Mouse (Mus musculus): Measurements from ENCODE around the gene P2ry12. TPM values are rescaled to one million over a fixed set of nuclear protein-coding genes. Genes with fewer than 3 reads are reported as not detected.

The P2ry12 gene
- polyA plus RNA-seq, 1 experiment: 38.6 TPM

DNA sequence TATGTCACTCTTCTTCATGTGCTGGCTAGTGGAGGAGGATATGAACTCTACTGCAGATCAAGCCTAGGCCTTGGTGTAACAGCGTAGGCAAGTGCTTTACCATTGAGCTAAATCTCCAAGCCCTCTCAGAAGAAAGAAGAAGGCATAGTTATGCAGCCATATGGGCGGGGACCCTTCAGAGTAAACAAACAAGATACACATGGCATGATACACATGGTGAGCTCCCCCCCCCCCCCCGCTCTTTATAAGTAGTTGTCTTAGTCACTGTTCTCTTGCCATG is 15.5 kb upstream of the P2ry12 start:
- Histone ChIP-seq H3K4me3 (ENCODE audit: insufficient read depth, low read length) (no peak overlapping the region), H3K27ac (ENCODE audit: insufficient read depth, low read depth, low read length) (no peak overlapping the region), H3K4me1 (ENCODE audit: control insufficient read depth, insufficient read depth, low read length) (no peaks in the 10 kb centered on the region)
- TF ChIP-seq POLR2A (IDR thresholded peaks at IDR 0.05; ENCODE audit: borderline replicate concordance, low read depth, low read length): no peak
- no peak for TF ChIP-seq CTCF (IDR thresholded peaks at IDR 0.05; ENCODE audit: low read depth, low read length)

DNA sequence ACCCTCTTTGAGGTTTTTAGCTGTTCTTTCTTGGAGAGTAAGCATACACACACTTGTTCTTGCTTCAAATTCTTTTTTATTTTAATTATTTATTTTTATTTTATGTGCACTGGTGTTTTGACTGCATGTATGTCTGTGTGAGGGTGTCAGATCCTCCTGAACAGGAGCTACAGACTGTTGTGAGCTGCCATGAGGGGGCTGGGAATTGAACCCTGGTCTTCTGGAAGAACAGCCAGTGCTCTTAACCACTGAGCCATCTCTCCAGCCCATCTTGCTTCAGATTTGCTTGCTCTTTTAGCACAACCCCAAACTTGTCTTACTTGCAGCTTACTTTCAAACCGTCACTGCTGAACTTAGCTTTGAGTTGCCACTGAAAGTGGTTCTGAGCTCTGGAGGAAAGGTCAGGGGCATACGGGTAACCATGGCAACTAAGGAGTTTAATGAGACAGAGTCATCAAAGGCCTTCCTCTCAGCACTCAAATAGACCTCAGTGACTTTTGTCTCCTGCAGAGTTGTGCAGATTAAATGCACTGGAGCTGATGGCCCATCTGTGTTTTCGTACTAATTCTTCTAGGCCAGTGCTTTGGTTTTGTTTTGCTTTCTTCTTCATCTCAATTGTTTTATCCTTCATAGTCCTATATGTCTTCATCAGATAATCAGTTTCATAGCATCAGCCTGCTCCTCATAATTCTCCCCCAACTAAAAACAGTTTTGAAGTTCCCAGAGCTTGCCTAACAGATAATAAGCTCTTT is 15.0 kb upstream of the P2ry12 start:
- Histone ChIP-seq H3K27ac (ENCODE audit: insufficient read depth, low read depth, low read length) (no peak overlapping the region), H3K4me3 (ENCODE audit: insufficient read depth, low read length) (no peak overlapping the region), H3K4me1 (ENCODE audit: control insufficient read depth, insufficient read depth, low read length) (no peaks in the 10 kb centered on the region)
- TF ChIP-seq POLR2A (IDR thresholded peaks at IDR 0.05; ENCODE audit: borderline replicate concordance, low read depth, low read length) (no peak), CTCF (IDR thresholded peaks at IDR 0.05; ENCODE audit: low read depth, low read length) (no peak)

DNA sequence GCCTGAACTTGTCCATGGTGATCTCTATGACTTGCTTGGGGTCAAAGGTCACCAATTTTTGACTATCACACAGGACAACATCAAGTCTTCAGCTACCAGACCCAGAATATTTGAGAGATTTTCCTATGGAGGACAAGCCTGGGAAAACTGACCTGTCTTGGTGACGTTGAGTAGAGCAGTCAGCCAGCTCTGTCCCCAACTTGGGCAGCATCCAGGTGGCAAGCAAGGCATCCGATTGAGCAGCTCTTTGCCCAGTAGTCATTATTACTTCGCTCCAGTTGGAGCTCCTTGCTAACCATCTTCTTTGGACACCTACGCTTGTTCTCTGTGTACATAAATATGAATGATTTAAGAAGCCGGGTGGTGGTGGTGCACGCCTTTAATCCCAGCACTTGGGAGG is 8.1 kb upstream of the P2ry12 start:
- TF ChIP-seq POLR2A (IDR thresholded peaks at IDR 0.05; ENCODE audit: borderline replicate concordance, low read depth, low read length): no peak
- no peak for TF ChIP-seq CTCF (IDR thresholded peaks at IDR 0.05; ENCODE audit: low read depth, low read length)
- Histone ChIP-seq H3K27ac (ENCODE audit: insufficient read depth, low read depth, low read length) (no peak overlapping the region), H3K4me3 (ENCODE audit: insufficient read depth, low read length) (no peak overlapping the region), H3K4me1 (ENCODE audit: control insufficient read depth, insufficient read depth, low read length) (no peaks in the 10 kb centered on the region)

DNA sequence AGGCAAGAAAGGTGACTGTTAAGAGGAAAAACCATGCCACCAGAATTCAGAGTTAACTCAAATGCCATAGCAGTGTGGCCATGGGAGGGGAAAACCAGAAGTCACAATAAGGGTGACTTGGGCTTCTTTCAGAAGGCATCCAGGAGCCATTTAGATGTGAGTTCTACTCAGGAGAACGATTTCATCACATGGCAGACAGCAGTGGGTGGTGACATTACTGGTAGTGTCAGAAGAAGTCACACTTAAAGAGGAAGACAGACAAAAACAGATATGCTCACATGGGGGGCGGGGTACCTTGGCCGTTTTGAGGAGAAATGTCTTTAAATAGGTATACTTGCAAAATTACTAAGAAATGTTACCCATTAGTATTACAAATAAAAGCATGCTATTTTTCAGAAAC is 1.3 kb upstream of the P2ry12 start:
- no peak overlapping the region for H3K4me3 ChIP-seq (ENCODE audit: insufficient read depth, low read length)
- 0 out of 2 replicates have a peak overlapping the region, but pooled peaks have one; percentile 0 for H3K27ac ChIP-seq (ENCODE audit: insufficient read depth, low read depth, low read length)
- H3K4me1 ChIP-seq (ENCODE audit: control insufficient read depth, insufficient read depth, low read length): peaks cover 31% of the 10 kb centered on the region
- TF ChIP-seq POLR2A (IDR thresholded peaks at IDR 0.05; ENCODE audit: borderline replicate concordance, low read depth, low read length) (no peak), CTCF (IDR thresholded peaks at IDR 0.05; ENCODE audit: low read depth, low read length) (no peak)

DNA sequence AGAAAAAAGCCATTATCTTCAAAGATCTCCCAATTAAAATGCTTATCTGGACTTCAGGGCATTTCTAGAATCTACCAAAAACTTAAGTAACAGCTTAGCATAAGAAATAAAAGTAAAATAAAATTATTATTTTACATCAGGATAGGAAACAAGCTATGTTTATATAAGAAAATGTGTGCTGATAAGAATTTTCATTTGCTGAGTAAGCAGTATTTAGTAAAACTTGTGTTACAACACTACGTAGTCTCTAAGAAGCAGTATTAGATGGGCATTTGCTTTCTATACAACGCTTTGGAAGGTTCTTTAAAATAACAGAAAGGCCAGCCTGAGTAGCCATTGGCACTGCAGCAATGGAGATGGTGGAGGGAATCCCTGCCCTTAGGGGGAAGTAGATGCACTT is 746 bp upstream of the P2ry12 start:
- Histone ChIP-seq H3K4me3 (ENCODE audit: insufficient read depth, low read length) (no peak overlapping the region), H3K27ac (ENCODE audit: insufficient read depth, low read depth, low read length) (0 out of 2 replicates have a peak overlapping the region, but pooled peaks have one; percentile 0), H3K4me1 (ENCODE audit: control insufficient read depth, insufficient read depth, low read length) (peaks cover 31% of the 10 kb centered on the region)
- TF ChIP-seq CTCF (IDR thresholded peaks at IDR 0.05; ENCODE audit: low read depth, low read length): no peak
- no peak for TF ChIP-seq POLR2A (IDR thresholded peaks at IDR 0.05; ENCODE audit: borderline replicate concordance, low read depth, low read length)

DNA sequence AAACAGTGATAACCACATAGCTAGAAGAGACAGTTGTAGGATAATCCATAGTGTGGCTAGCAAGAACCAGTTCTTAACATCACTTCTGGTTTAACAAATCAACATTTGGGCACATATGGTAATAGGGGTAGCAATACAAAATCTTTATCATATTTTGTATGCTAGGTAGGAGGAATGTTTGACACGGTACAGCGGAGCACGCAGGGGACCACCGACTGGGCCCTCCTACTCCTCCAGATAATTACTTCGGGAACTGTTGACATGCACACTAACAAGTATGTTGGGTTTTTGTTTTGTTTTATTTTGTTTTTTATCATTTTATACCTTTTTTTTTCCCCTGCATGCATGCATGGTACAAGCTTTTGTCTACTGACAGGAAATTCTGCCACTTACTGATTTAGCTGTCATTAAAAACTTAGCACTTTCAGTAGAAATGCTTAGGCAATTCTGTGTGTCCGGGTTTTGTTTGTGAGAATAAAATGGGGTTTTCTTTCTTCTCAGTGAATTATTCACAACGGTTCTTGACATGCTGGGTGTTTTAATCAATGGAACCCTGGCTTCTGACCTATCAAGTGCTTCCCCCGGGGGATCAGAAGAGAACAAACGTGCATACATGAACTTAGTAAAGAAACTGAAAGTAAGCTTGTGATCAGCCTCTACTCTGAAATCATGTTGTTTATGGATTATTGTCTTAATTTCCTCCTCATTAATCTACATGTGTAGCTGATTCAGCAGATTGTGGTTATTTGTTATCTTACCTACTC is 780 bp downstream of the P2ry12 start:
- Histone ChIP-seq H3K27ac (ENCODE audit: insufficient read depth, low read depth, low read length) (peak overlapping the region; percentile 53), H3K4me3 (ENCODE audit: insufficient read depth, low read length) (peak overlapping the region; percentile 50), H3K4me1 (ENCODE audit: control insufficient read depth, insufficient read depth, low read length) (peaks cover 31% of the 10 kb centered on the region)
- no peak for TF ChIP-seq POLR2A (IDR thresholded peaks at IDR 0.05; ENCODE audit: borderline replicate concordance, low read depth, low read length)
- no peak for TF ChIP-seq CTCF (IDR thresholded peaks at IDR 0.05; ENCODE audit: low read depth, low read length)

DNA sequence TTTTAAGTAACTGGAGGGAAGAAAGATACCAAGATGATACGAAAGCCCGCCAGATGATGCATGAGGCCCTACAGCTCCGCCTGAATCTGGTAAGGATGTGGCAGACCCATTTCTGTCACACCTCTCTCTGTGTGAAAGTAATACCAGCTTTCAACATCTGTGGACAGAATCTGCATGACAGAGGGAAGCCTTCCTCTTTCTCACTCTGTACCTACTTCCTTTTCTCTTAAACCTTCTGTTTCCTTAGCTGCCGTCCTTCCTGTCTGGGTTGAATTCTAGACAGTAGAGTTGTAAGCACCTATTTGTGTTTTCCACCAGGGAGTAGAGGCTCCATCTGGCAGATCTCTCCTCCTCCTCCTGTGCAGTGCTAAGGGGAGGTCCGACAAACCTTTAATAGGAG is 1.9 kb downstream of the P2ry12 start:
- H3K4me3 ChIP-seq (ENCODE audit: insufficient read depth, low read length): no peak overlapping the region
- peak overlapping the region; percentile 53 for H3K27ac ChIP-seq (ENCODE audit: insufficient read depth, low read depth, low read length)
- TF ChIP-seq CTCF (IDR thresholded peaks at IDR 0.05; ENCODE audit: low read depth, low read length) (no peak), POLR2A (IDR thresholded peaks at IDR 0.05; ENCODE audit: borderline replicate concordance, low read depth, low read length) (no peak)
- peaks cover 31% of the 10 kb centered on the region for H3K4me1 ChIP-seq (ENCODE audit: control insufficient read depth, insufficient read depth, low read length)

DNA sequence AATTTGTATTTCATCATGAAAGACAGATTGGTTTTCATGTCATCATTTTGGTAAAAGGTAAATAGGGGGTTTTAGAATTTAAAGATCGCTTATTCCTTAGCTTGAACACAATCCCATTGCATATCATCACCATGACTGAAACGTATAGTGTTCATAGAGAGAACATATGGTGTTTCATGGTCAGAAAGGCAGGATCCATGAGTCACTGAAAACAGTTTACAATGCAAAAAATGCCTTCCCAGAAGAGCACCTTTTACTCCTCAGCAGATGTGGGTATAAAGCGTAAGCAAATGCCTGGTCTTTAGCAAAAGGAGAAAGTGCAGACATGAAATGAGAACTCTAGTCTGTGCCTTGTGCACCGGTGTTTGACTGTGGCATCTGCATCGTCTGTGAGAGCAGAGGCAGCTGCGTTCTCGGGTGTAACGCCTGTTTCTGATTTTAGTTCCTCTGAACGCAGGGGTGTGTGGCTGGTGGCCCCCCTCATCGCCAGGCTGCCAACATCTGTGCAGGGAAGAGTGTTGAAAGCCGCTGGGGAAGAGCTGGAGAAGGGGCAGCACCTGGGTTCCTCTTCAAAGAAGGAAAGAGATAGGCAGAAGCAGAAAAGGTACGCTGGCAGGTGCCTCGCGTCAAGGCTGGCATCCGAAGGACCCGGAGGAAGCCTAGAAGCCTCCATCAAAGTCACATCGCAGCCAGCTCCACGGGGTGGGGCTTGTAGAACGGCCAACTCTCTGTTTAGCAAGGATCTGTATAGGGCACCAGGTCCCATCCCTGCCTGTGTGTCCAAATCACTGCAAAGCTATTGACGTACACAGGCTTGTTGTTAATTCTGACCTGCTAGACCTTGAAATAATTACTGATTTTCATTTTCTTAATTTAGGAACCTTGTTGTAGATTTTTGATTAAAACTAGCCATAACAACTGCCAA is 4.7 kb downstream of the P2ry12 start:
- no peak overlapping the region for H3K27ac ChIP-seq (ENCODE audit: insufficient read depth, low read depth, low read length)
- TF ChIP-seq CTCF (IDR thresholded peaks at IDR 0.05; ENCODE audit: low read depth, low read length) (no peak), POLR2A (IDR thresholded peaks at IDR 0.05; ENCODE audit: borderline replicate concordance, low read depth, low read length) (no peak)
- H3K4me3 ChIP-seq (ENCODE audit: insufficient read depth, low read length): no peak overlapping the region
- peaks cover 22% of the 10 kb centered on the region for H3K4me1 ChIP-seq (ENCODE audit: control insufficient read depth, insufficient read depth, low read length)

DNA sequence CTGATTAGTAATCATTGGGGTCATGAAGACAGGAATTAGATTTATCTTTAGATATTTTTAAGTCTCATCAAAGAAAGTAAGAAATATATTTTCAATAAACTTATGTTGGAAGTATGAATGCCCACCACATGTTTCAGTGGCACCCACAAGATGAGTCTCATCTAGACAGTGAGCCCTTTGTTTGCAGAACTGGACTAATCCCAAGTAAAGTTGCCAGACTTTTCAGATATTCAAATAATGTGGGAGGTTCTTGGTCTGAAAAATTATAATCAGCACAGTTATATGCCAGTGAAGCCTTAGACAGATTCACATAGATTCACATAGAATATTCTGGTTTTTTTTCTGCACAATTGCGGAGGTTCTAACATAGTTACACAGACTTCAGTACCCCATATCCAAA is 12.2 kb downstream of the P2ry12 start:
- no peak for TF ChIP-seq CTCF (IDR thresholded peaks at IDR 0.05; ENCODE audit: low read depth, low read length)
- no peak for TF ChIP-seq POLR2A (IDR thresholded peaks at IDR 0.05; ENCODE audit: borderline replicate concordance, low read depth, low read length)
- Histone ChIP-seq H3K4me1 (ENCODE audit: control insufficient read depth, insufficient read depth, low read length) (peaks cover 18% of the 10 kb centered on the region), H3K27ac (ENCODE audit: insufficient read depth, low read depth, low read length) (no peak overlapping the region), H3K4me3 (ENCODE audit: insufficient read depth, low read length) (no peak overlapping the region)

Measured in bone marrow macrophage, adult 2 months (primary cell).